Mouse (Mus musculus): ENCODE data around the gene Foxl1. TPM values are rescaled to one million over a fixed set of nuclear protein-coding genes. Genes with fewer than 3 reads are reported as not detected.

Gene Foxl1
- total and polyA plus RNA-seq, 2 experiments from 2014 or later, result 0.21 to 0.58 TPM

DNA sequence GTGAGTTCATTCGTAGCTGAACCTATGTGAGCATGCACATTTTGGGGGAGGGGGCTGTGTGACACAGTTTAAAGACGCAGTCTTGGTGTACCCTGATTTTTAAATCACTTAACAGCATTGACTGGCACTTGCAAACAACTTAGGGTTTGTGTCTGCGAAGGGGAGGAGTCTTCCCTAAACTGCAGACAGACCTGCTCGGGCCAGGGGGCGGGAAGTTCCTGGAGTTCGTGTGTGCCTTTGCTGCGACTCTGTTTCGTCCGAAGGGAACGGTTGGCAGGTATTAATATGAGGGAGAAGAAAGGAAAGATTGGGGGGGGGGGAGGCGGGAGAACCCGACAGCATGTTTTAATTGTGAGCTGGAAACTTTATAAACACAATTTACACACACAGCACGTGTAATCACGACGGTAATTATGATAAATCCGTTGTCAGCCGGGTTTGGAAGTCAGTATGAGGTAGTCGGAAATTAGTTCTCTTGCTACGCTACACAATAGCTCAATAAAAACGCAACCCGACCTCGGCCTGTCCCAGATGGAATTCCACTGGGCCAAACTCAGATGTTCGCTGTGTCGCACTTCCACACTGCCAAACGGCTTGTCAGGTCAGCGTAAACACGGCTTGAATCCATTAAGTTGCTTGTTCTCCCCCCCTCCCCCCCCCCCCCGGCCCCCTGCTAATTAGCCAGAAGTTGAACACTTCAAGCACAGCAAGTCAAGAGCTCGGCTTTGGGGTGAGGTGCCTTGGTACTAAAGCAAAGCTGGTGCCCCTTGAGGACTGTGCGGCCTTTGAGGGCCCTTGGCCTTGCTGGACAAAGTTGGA is 47.2 kb downstream of the Foxl1 start:
- Histone ChIP-seq H3K36me3 (ENCODE audit: insufficient read depth, low read length) (no peaks in the 10 kb centered on the region), H3K4me1 (ENCODE audit: insufficient read depth, low read length) (no peaks in the 10 kb centered on the region), H3K9ac (replicated peaks; ENCODE audit: low read length) (no peak overlapping the region), H3K27ac (no peak overlapping the region), H3K4me3 (ENCODE audit: low read length) (no peak overlapping the region), H3K9me3 (ENCODE audit: low read length) (no peaks in the 10 kb centered on the region), H3K4me2 (ENCODE audit: low read depth, low read length) (no peak overlapping the region), H3K27me3 (ENCODE audit: insufficient read depth, low read length) (no peaks in the 10 kb centered on the region)
- DNase-seq (ENCODE audit: low spot score) (no peak), ATAC-seq (no peak)
- TF ChIP-seq CTCF (IDR thresholded peaks at IDR 0.05; ENCODE audit: low read depth), result no peak
- WGBS, result 52% methylated on average over 30 of the region's 30 CpGs

DNA sequence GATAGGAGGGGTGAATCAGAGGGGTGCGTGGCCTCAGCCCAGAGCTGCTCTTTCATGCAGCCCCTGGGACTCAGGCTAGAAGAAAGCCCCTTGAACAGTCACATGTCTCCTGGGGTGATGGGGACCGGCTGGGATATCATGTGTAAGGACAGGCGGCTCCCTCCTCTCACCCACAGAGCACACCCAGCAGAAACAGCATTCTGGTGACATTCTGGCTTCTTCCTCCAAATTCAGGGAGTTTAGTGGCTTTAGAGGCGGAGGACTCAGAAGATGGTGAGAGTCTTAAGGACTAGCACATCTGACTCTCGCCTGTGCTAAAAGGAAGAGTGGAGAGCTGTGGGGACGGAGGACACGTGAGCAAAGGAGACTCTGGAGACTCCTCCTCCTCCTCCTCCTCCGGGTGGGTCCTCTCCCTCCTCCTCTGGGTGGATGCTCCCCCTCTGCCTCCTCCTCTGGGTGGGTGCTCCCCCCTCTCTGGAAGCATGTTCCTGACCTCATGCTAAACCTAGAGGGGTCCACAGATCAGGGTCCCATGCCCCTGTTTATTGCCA is 47.9 kb downstream of the Foxl1 start:
- Histone ChIP-seq H3K9ac (replicated peaks; ENCODE audit: low read length) (no peak overlapping the region), H3K9me3 (ENCODE audit: low read length) (no peaks in the 10 kb centered on the region), H3K4me2 (ENCODE audit: low read depth, low read length) (no peak overlapping the region), H3K4me3 (ENCODE audit: low read length) (no peak overlapping the region), H3K27ac (no peak overlapping the region), H3K27me3 (ENCODE audit: insufficient read depth, low read length) (no peaks in the 10 kb centered on the region), H3K4me1 (ENCODE audit: insufficient read depth, low read length) (peaks cover 3% of the 10 kb centered on the region; the same call in 1 of the 2 replicates), H3K36me3 (ENCODE audit: insufficient read depth, low read length) (no peaks in the 10 kb centered on the region)
- no peak for TF ChIP-seq CTCF (IDR thresholded peaks at IDR 0.05; ENCODE audit: low read depth)
- whole genome bisulfite sequencing, result 63% methylated on average over 8 of the region's 8 CpGs
- ATAC-seq, result no peak
- no peak for DNase-seq (ENCODE audit: low spot score)

DNA sequence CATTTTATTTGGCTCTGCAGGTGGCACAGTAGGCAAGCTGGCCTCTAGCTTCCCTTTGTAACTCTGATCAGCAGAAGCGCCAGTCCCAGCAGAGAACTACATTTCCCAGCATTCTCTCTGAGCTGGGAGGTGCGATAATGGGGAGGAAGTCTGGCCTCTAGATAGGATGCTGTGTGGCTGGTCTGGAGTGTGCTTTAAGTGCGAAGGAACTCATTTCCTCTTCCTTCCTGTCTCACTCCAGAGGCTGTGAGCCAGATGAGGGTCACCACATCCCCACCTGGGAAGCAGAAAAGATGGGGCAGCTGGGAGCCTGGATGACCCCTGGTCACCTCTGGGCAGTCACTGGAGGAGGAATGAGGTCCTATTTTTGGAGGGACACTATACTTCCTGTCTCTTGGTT is 48.6 kb downstream of the Foxl1 start:
- Histone ChIP-seq H3K4me3 (ENCODE audit: low read length) (no peak overlapping the region), H3K27me3 (ENCODE audit: insufficient read depth, low read length) (no peaks in the 10 kb centered on the region), H3K27ac (no peak overlapping the region), H3K9ac (replicated peaks; ENCODE audit: low read length) (no peak overlapping the region), H3K9me3 (ENCODE audit: low read length) (no peaks in the 10 kb centered on the region), H3K4me1 (ENCODE audit: insufficient read depth, low read length) (peaks cover 4% of the 10 kb centered on the region; the same call in 1 of the 2 replicates), H3K4me2 (ENCODE audit: low read depth, low read length) (no peak overlapping the region), H3K36me3 (ENCODE audit: insufficient read depth, low read length) (no peaks in the 10 kb centered on the region)
- no peak for TF ChIP-seq CTCF (IDR thresholded peaks at IDR 0.05; ENCODE audit: low read depth)
- ATAC-seq (no peak), DNase-seq (ENCODE audit: low spot score) (peak; percentile 48)
- WGBS, result 44% methylated on average over 3 of the region's 3 CpGs

Small RNA genes within 50 kb of the gene (microRNA-seq; reads per million reads assigned to microRNA genes)
- 0 reads per million in 2 experiments for gene Gm27530

Other genes starting within 250 kb of the Foxl1 start
- gene Foxf1, start 43.6 kb upstream of the Foxl1 start, total RNA-seq (2014; rRNA removed), result 1.8 and 1.9 TPM in 2 replicates
- gene Foxf1, start 43.6 kb upstream of the Foxl1 start, polyA plus RNA-seq (2015; fragmentation: Nextera tagmentation; extraction: Ambion mirVana), result 1.2 and 1.4 TPM in 2 replicates
- gene Mthfsd, start 19.5 kb upstream of the Foxl1 start, total RNA-seq (2014; rRNA removed), result 39.9 and 45.6 TPM in 2 replicates
- 44.4 and 47.0 TPM in 2 replicates for gene Mthfsd, start 19.5 kb upstream of the Foxl1 start, polyA plus RNA-seq (2015; fragmentation: Nextera tagmentation; extraction: Ambion mirVana)
- gene Foxc2, start 11.8 kb upstream of the Foxl1 start, total RNA-seq (2014; rRNA removed), result 3.7 and 10.6 TPM in 2 replicates
- 2.8 and 3.6 TPM in 2 replicates for gene Foxc2, start 11.8 kb upstream of the Foxl1 start, polyA plus RNA-seq (2015; fragmentation: Nextera tagmentation; extraction: Ambion mirVana)